Mouse (Mus musculus): Measurements from ENCODE around the gene Tmem102. TPM values are rescaled to one million over a fixed set of nuclear protein-coding genes. Genes with fewer than 3 reads are reported as not detected.

The Tmem102 gene
- polyA plus RNA-seq, 1 experiment, result 11.6 TPM

DNA sequence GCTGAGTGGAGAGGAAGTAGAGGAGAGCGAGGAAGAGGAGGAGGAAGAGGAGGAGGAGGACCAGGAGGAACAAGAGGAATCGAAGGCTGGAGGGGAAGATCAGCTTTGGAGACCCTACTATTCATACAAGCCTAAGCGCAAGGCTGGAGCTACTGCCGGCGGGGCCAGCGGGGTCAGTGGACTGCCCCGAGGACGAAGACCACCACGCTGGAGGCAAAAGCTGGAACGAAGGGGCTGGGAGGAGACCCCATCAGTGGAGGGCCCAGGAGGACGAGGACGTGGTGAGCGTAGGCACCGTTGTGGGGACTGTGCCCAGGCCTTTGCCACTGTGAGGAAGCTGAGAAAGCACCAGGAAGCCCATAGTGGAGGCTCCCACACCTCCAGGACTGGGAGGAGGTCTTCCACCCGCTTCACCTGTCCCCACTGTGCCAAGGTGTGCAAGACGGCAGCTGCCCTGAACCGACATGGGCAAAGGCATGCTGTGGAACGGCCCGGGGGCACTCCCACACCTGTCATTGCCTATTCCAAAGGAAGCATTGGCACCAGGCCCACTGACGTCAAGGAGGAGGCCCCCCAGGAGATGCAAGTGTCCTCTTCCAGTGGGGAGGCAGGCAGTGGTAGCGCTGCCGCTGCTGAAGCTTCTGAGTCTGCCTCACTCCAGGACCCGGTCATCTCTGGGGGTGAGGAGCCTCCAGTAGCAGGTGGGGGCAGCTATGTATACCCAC is 27.0 kb downstream of the Tmem102 start:
- H3K4me1 ChIP-seq (ENCODE audit: control insufficient read depth, insufficient read depth, low read length), result peaks cover 6% of the 10 kb centered on the region
- H3K9me3 ChIP-seq (replicated peaks; ENCODE audit: control insufficient read depth, insufficient read depth, low read length, poor library complexity, severe bottlenecking), result no peaks in the 10 kb centered on the region
- H3K9ac ChIP-seq (ENCODE audit: low read depth, poor library complexity, severe bottlenecking), result no peak overlapping the region
- no peaks in the 10 kb centered on the region for H3K27me3 ChIP-seq (ENCODE audit: control insufficient read depth, insufficient read depth, low read length, poor library complexity, severe bottlenecking)
- no peak for TF ChIP-seq POLR2A (IDR thresholded peaks at IDR 0.05; ENCODE audit: insufficient read depth, low read length)
- TF ChIP-seq CTCF (IDR thresholded peaks at IDR 0.05; ENCODE audit: low read depth, low read length), result no peak
- TF ChIP-seq EP300 (IDR thresholded peaks at IDR 0.05; ENCODE audit: insufficient read depth, low read depth, low read length), result no peak
- H3K27ac ChIP-seq (ENCODE audit: insufficient read depth, low read length), result no peak overlapping the region
- H3K36me3 ChIP-seq (ENCODE audit: control insufficient read depth, insufficient read depth, low read length, poor library complexity, severe bottlenecking), result no peaks in the 10 kb centered on the region
- no peak overlapping the region for H3K4me3 ChIP-seq (ENCODE audit: low read depth, low read length)

DNA sequence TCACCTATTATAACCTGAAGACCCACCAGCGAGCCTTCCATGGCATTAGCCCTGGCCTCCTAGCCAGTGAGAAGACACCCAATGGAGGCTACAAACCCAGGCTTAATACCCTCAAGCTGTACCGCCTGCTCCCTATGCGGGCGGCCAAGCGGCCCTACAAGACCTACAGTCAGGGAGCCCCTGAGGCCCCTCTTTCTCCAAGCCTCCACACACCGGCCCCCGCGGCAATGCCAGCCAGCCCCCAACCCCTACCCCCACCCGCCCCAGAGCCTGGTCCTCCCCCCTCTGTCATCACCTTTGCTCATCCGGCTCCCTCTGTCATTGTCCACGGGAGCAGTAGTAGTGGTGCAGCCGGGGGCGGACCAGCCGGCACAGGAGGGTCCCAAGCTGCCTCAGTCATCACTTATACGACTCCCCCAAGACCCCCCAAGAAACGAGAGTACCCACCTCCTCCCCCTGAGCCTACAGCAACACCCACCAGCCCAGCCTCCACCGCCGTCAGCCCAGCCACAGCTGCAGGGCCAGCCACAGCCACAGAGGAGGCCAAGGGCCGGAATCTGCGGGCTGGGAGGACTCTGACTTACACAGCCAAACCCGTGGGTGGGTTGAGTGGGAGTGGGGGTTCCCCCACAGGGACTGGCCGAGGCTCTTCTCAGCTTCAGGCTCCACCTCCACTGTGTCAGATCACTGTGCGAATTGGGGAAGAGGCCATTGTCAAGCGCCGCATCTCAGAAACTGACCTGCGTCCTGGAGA is 27.7 kb downstream of the Tmem102 start:
- no peak overlapping the region for H3K4me3 ChIP-seq (ENCODE audit: low read depth, low read length)
- no peaks in the 10 kb centered on the region for H3K9me3 ChIP-seq (replicated peaks; ENCODE audit: control insufficient read depth, insufficient read depth, low read length, poor library complexity, severe bottlenecking)
- H3K36me3 ChIP-seq (ENCODE audit: control insufficient read depth, insufficient read depth, low read length, poor library complexity, severe bottlenecking), result no peaks in the 10 kb centered on the region
- H3K27ac ChIP-seq (ENCODE audit: insufficient read depth, low read length), result no peak overlapping the region
- H3K27me3 ChIP-seq (ENCODE audit: control insufficient read depth, insufficient read depth, low read length, poor library complexity, severe bottlenecking), result no peaks in the 10 kb centered on the region
- no peak overlapping the region for H3K9ac ChIP-seq (ENCODE audit: low read depth, poor library complexity, severe bottlenecking)
- TF ChIP-seq EP300 (IDR thresholded peaks at IDR 0.05; ENCODE audit: insufficient read depth, low read depth, low read length) (no peak), POLR2A (IDR thresholded peaks at IDR 0.05; ENCODE audit: insufficient read depth, low read length) (no peak), CTCF (IDR thresholded peaks at IDR 0.05; ENCODE audit: low read depth, low read length) (no peak)
- peaks cover 6% of the 10 kb centered on the region for H3K4me1 ChIP-seq (ENCODE audit: control insufficient read depth, insufficient read depth, low read length)

DNA sequence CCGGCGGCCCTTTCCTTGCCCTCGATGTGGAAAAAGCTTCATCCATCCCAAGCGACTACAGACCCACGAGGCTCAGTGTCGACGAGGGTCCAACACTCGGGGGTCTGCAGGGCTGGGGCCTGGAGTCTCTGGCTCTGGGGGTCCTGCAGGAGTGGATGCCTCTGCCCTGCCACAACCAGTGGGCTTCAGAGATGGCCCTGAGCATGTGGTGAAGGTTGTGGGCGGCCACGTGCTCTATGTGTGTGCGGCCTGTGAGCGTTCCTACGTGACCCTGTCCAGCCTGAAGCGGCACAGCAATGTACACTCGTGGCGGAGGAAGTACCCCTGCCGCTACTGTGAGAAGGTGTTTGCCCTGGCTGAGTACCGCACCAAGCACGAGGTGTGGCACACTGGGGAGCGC is 28.9 kb downstream of the Tmem102 start:
- no peaks in the 10 kb centered on the region for H3K9me3 ChIP-seq (replicated peaks; ENCODE audit: control insufficient read depth, insufficient read depth, low read length, poor library complexity, severe bottlenecking)
- H3K27ac ChIP-seq (ENCODE audit: insufficient read depth, low read length), result no peak overlapping the region
- H3K9ac ChIP-seq (ENCODE audit: low read depth, poor library complexity, severe bottlenecking), result peak overlapping the region; percentile 19
- H3K4me1 ChIP-seq (ENCODE audit: control insufficient read depth, insufficient read depth, low read length), result peaks cover 6% of the 10 kb centered on the region
- no peak overlapping the region for H3K4me3 ChIP-seq (ENCODE audit: low read depth, low read length)
- TF ChIP-seq POLR2A (IDR thresholded peaks at IDR 0.05; ENCODE audit: insufficient read depth, low read length) (no peak), EP300 (IDR thresholded peaks at IDR 0.05; ENCODE audit: insufficient read depth, low read depth, low read length) (no peak), CTCF (IDR thresholded peaks at IDR 0.05; ENCODE audit: low read depth, low read length) (no peak)
- no peaks in the 10 kb centered on the region for H3K27me3 ChIP-seq (ENCODE audit: control insufficient read depth, insufficient read depth, low read length, poor library complexity, severe bottlenecking)
- H3K36me3 ChIP-seq (ENCODE audit: control insufficient read depth, insufficient read depth, low read length, poor library complexity, severe bottlenecking), result no peaks in the 10 kb centered on the region

DNA sequence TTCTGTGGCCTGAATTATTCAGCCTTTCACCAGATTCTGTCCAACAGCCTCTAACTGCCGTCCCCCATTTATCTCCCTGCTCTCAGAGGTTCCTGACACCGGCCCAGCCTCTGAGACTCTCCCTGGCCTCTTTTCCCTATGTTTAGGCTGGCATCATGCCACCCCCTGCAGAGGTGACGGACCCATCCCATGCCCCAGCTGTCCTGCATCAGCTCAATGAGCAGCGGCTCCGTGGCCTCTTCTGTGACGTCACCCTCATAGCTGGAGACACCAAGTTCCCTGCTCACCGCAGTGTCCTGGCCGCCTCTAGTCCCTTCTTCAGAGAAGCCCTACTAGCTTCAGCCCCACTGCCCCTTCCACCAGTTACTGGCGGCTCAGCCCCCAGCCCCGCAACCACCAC is 29.7 kb downstream of the Tmem102 start:
- no peaks in the 10 kb centered on the region for H3K36me3 ChIP-seq (ENCODE audit: control insufficient read depth, insufficient read depth, low read length, poor library complexity, severe bottlenecking)
- no peaks in the 10 kb centered on the region for H3K27me3 ChIP-seq (ENCODE audit: control insufficient read depth, insufficient read depth, low read length, poor library complexity, severe bottlenecking)
- H3K4me1 ChIP-seq (ENCODE audit: control insufficient read depth, insufficient read depth, low read length), result peaks cover 6% of the 10 kb centered on the region
- H3K9ac ChIP-seq (ENCODE audit: low read depth, poor library complexity, severe bottlenecking), result peak overlapping the region; percentile 19
- H3K4me3 ChIP-seq (ENCODE audit: low read depth, low read length), result peak overlapping the region; percentile 21; the same call in 1 of the 2 replicates
- no peaks in the 10 kb centered on the region for H3K9me3 ChIP-seq (replicated peaks; ENCODE audit: control insufficient read depth, insufficient read depth, low read length, poor library complexity, severe bottlenecking)
- TF ChIP-seq CTCF (IDR thresholded peaks at IDR 0.05; ENCODE audit: low read depth, low read length) (no peak), POLR2A (IDR thresholded peaks at IDR 0.05; ENCODE audit: insufficient read depth, low read length) (no peak), EP300 (IDR thresholded peaks at IDR 0.05; ENCODE audit: insufficient read depth, low read depth, low read length) (no peak)
- H3K27ac ChIP-seq (ENCODE audit: insufficient read depth, low read length), result no peak overlapping the region

DNA sequence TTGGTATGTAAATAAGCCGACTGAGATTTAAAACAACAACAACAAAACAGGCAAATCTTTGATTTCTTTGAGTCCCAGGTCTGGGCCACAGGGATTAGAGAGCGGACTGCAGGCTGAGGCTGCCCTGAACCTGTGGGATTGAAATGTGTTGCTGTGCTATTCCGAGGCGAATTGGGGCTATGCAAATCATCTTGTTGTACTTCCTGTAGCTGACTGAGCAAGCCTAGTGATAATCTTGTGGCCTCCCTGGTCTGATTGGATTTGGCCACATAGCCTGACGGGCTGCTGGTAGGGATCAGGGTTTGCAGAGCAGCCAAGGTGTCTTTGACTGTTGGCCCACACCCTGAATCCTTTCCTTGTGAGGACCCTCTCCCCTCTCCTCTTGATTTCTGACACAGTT is 30.5 kb downstream of the Tmem102 start:
- Histone ChIP-seq H3K27me3 (ENCODE audit: control insufficient read depth, insufficient read depth, low read length, poor library complexity, severe bottlenecking) (no peaks in the 10 kb centered on the region), H3K4me1 (ENCODE audit: control insufficient read depth, insufficient read depth, low read length) (peaks cover 6% of the 10 kb centered on the region), H3K27ac (ENCODE audit: insufficient read depth, low read length) (no peak overlapping the region), H3K4me3 (ENCODE audit: low read depth, low read length) (no peak overlapping the region), H3K9ac (ENCODE audit: low read depth, poor library complexity, severe bottlenecking) (no peak overlapping the region), H3K9me3 (replicated peaks; ENCODE audit: control insufficient read depth, insufficient read depth, low read length, poor library complexity, severe bottlenecking) (no peaks in the 10 kb centered on the region), H3K36me3 (ENCODE audit: control insufficient read depth, insufficient read depth, low read length, poor library complexity, severe bottlenecking) (no peaks in the 10 kb centered on the region)
- TF ChIP-seq POLR2A (IDR thresholded peaks at IDR 0.05; ENCODE audit: insufficient read depth, low read length), result no peak
- no peak for TF ChIP-seq EP300 (IDR thresholded peaks at IDR 0.05; ENCODE audit: insufficient read depth, low read depth, low read length)
- no peak for TF ChIP-seq CTCF (IDR thresholded peaks at IDR 0.05; ENCODE audit: low read depth, low read length)

DNA sequence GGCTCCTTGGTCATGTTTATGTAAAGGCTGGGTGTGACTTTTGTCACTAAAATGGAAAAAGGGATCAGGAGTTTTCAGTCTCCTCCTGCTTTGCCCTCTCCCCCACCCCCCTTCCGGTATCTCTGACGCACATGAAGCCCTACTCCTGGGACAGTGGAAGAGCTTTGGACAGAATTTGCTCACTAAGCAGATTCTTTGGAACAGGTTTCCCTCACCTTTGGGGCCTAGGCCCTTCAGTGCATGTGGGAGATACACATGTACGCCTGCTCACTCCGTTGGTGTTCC is 37.9 kb downstream of the Tmem102 start:
- Histone ChIP-seq H3K27me3 (ENCODE audit: control insufficient read depth, insufficient read depth, low read length, poor library complexity, severe bottlenecking) (no peaks in the 10 kb centered on the region), H3K4me1 (ENCODE audit: control insufficient read depth, insufficient read depth, low read length) (no peaks in the 10 kb centered on the region), H3K36me3 (ENCODE audit: control insufficient read depth, insufficient read depth, low read length, poor library complexity, severe bottlenecking) (no peaks in the 10 kb centered on the region), H3K27ac (ENCODE audit: insufficient read depth, low read length) (no peak overlapping the region), H3K9me3 (replicated peaks; ENCODE audit: control insufficient read depth, insufficient read depth, low read length, poor library complexity, severe bottlenecking) (no peaks in the 10 kb centered on the region), H3K4me3 (ENCODE audit: low read depth, low read length) (no peak overlapping the region), H3K9ac (ENCODE audit: low read depth, poor library complexity, severe bottlenecking) (no peak overlapping the region)
- no peak for TF ChIP-seq CTCF (IDR thresholded peaks at IDR 0.05; ENCODE audit: low read depth, low read length)
- TF ChIP-seq EP300 (IDR thresholded peaks at IDR 0.05; ENCODE audit: insufficient read depth, low read depth, low read length), result no peak
- TF ChIP-seq POLR2A (IDR thresholded peaks at IDR 0.05; ENCODE audit: insufficient read depth, low read length), result no peak
